13 mouse cellular contexts compared by ENCODE assay signal in genomic region chr1:138175494-138175893, GRCm38 (mm10). TPM values are rescaled to one million over a fixed set of nuclear protein-coding genes. Genes with fewer than 3 reads are reported as not detected.
DNase-seq lines count a peak whose midpoint lies in the region; ATAC-seq and TF ChIP-seq lines count a peak whose summit lies in the region.
"Had no signal": no experiment of that assay in that cellular context is flagged by ENCODE, and none has a peak within 500 bp of the region (broad histone marks: within the 10 kb centered on the region; RNA-seq: fewer than 3 reads in every experiment).

Gene Ptprc (minus strand): TSS chr1:138175708.

- 0 out of 2 replicates have a peak within 1 kb of the TSS, but pooled peaks have one; percentile 24 for H3K27ac ChIP-seq in heart, embryonic 16.5 days (ENCODE audit: low read length)
- no peak within 1 kb of the TSS; the same call in 1 of the 2 replicates for H3K27ac ChIP-seq in heart, adult 2 months
- H3K27ac ChIP-seq in liver, embryonic 14.5 days = no peak within 1 kb of the TSS
- H3K27ac ChIP-seq in limb, embryonic 10.5 days = no peak within 1 kb of the TSS
- H3K27ac ChIP-seq: stomach, embryonic 15.5 days had no signal

- intact Hi-C loops in heart, adult 2 months (cut with DNase I) = no loop called here

- ATAC-seq in heart, embryonic 16.5 days (replicated peaks; ENCODE audit: extremely low read depth, insufficient read depth, low FRiP score) = no peak
- ATAC-seq in liver, embryonic 14.5 days (ENCODE audit: insufficient read depth) = no peak

- no peaks in the 10 kb centered on the region for H3K79me2 ChIP-seq in heart, adult 2 months (replicated peaks; ENCODE audit: control insufficient read depth, insufficient read depth, low read length)

- no peak for TF ChIP-seq POLR2A in heart, adult 2 months (IDR thresholded peaks at IDR 0.05; ENCODE audit: insufficient read depth, low read depth, low read length)

- H3K4me1 ChIP-seq in heart, embryonic 16.5 days (ENCODE audit: control insufficient read depth, insufficient read depth, low read length) = no peaks in the 10 kb centered on the region
- no peaks in the 10 kb centered on the region for H3K4me1 ChIP-seq in heart, adult 2 months (ENCODE audit: control insufficient read depth, insufficient read depth, low read length)
- no peaks in the 10 kb centered on the region for H3K4me1 ChIP-seq in liver, embryonic 14.5 days (replicated peaks; ENCODE audit: control insufficient read depth in 2 of 2, insufficient read depth in 2 of 2, low read length in 1 of 2)
- no peaks in the 10 kb centered on the region for H3K4me1 ChIP-seq in limb, embryonic 10.5 days
- H3K4me1 ChIP-seq: stomach, embryonic 15.5 days had no signal

- WGBS in heart, embryonic 16.5 days = 60% methylated on average over 4 of the region's 4 CpGs
- WGBS in heart, adult 2 months = 58% methylated on average over 4 of the region's 4 CpGs
- 13% methylated on average over 4 of the region's 4 CpGs for WGBS in liver, embryonic 14.5 days (ENCODE audit: insufficient replicate concordance)
- WGBS in limb, embryonic 10.5 days = 82% methylated on average over 4 of the region's 4 CpGs

- H3K27me3 ChIP-seq in heart, embryonic 16.5 days (ENCODE audit: control insufficient read depth, insufficient read depth, low read length) = no peaks in the 10 kb centered on the region
- H3K27me3 ChIP-seq in heart, adult 2 months (ENCODE audit: control insufficient read depth, insufficient read depth, low read length) = no peaks in the 10 kb centered on the region
- H3K27me3 ChIP-seq in liver, embryonic 14.5 days (ENCODE audit: control insufficient read depth, insufficient read depth, low read length) = no peaks in the 10 kb centered on the region
- no peaks in the 10 kb centered on the region for H3K27me3 ChIP-seq in splenic B cell, adult 2 months (ENCODE audit: control insufficient read depth, insufficient read depth, low read length, poor library complexity, severe bottlenecking)
- H3K27me3 ChIP-seq in limb, embryonic 10.5 days (ENCODE audit: low read depth, poor library complexity, severe bottlenecking) = no peaks in the 10 kb centered on the region
- H3K27me3 ChIP-seq: stomach, embryonic 15.5 days had no signal

- no peak within 1 kb of the TSS for H3K4me2 ChIP-seq in heart, embryonic 16.5 days (ENCODE audit: low read depth, low read length)
- no peak within 1 kb of the TSS for H3K4me2 ChIP-seq in liver, embryonic 14.5 days (ENCODE audit: low read depth)
- H3K4me2 ChIP-seq: stomach, embryonic 15.5 days had no signal

- TF ChIP-seq EP300 in heart, adult 2 months (IDR thresholded peaks at IDR 0.05; ENCODE audit: insufficient read depth, low read depth, low read length) = no peak
- TF ChIP-seq EP300 in liver, embryonic 14.5 days (IDR thresholded peaks at IDR 0.05; ENCODE audit: low read depth) = no peak

- no peaks in the 10 kb centered on the region for H3K9me3 ChIP-seq in heart, embryonic 16.5 days (replicated peaks; ENCODE audit: control insufficient read depth, low read length)
- H3K9me3 ChIP-seq in liver, embryonic 14.5 days (ENCODE audit: control insufficient read depth, low read length) = no peaks in the 10 kb centered on the region
- no peaks in the 10 kb centered on the region for H3K9me3 ChIP-seq in limb, embryonic 10.5 days (replicated peaks)
- H3K9me3 ChIP-seq: stomach, embryonic 15.5 days had no signal

- peak within 1 kb of the TSS; percentile 40 for H3K4me3 ChIP-seq in heart, embryonic 16.5 days (ENCODE audit: low read length)
- no peak within 1 kb of the TSS for H3K4me3 ChIP-seq in heart, adult 2 months
- peak within 1 kb of the TSS; percentile 27 to 31; a peak in 3 of 4 replicates for H3K4me3 ChIP-seq in liver, embryonic 14.5 days (ENCODE audit: insufficient read depth in 1 of 2, low read depth in 2 of 2, low read length in 2 of 2)
- H3K4me3 ChIP-seq in limb, embryonic 10.5 days = no peak within 1 kb of the TSS
- H3K4me3 ChIP-seq: stomach, embryonic 15.5 days had no signal

- H3K9ac ChIP-seq in heart, embryonic 16.5 days (ENCODE audit: low read length) = peak within 1 kb of the TSS; percentile 18; the same call in 1 of the 2 replicates
- no peak within 1 kb of the TSS for H3K9ac ChIP-seq in heart, adult 2 months (ENCODE audit: low read depth, low read length)
- no peak within 1 kb of the TSS for H3K9ac ChIP-seq in liver, embryonic 14.5 days (replicated peaks)
- H3K9ac ChIP-seq: stomach, embryonic 15.5 days had no signal

- DNase-seq in heart, adult 2 months = no peak
- DNase-seq in thymus, postnatal 4 days = peak; percentile 26
- DNase-seq in thymus, adult 18-20 months = no peak
- no peak for DNase-seq in liver, embryonic 14.5 days (ENCODE audit: low read depth in 3 of 3, low spot score in 3 of 3)
- peak; percentile 61 for DNase-seq in splenic B cell, adult 2 months (ENCODE audit: low read depth, low spot score)
- DNase-seq in testis, postnatal 14 days (ENCODE audit: low spot score) = no peak
- DNase-seq in limb, embryonic 10.5 days (ENCODE audit: low spot score) = no peak
- DNase-seq: embryo, embryonic 11 days; heart, postnatal 14 days; kidney, postnatal 4 days had no signal

- H3K36me3 ChIP-seq in heart, embryonic 16.5 days (ENCODE audit: control insufficient read depth, insufficient read depth) = no peaks in the 10 kb centered on the region
- H3K36me3 ChIP-seq in heart, adult 2 months (ENCODE audit: control insufficient read depth, insufficient read depth, low read length) = no peaks in the 10 kb centered on the region
- no peaks in the 10 kb centered on the region for H3K36me3 ChIP-seq in liver, embryonic 14.5 days (replicated peaks; ENCODE audit: control insufficient read depth, insufficient read depth, low read depth)
- H3K36me3 ChIP-seq in splenic B cell, adult 2 months (ENCODE audit: control insufficient read depth, insufficient read depth, low read length, poor library complexity, severe bottlenecking) = no peaks in the 10 kb centered on the region; the same call in none of the 2 replicates
- H3K36me3 ChIP-seq in limb, embryonic 10.5 days = no peaks in the 10 kb centered on the region
- H3K36me3 ChIP-seq: stomach, embryonic 15.5 days had no signal

- TF ChIP-seq CTCF in heart, adult 2 months (IDR thresholded peaks at IDR 0.05) = no peak
- no peak for TF ChIP-seq CTCF in liver, embryonic 14.5 days (IDR thresholded peaks at IDR 0.05; ENCODE audit: low read depth)

RNA-seq across cellular contexts. Expression of gene Ptprc, which starts in this region (rescaled TPM):
- polyA plus RNA-seq in heart, embryonic 16.5 days (2015; fragmentation: Nextera tagmentation; extraction: Ambion mirVana) = 9.9 and 27.3 TPM in 2 replicates
- 1 to 10 TPM; 5.0 to 5.8 TPM for total RNA-seq in heart, adult 2 months (2021)
- polyA plus RNA-seq in heart, adult 2 months (2012; rRNA removed) = 7.1 and 8.0 TPM in 2 replicates
- 3.1 and 4.1 TPM in 2 replicates for polyA plus RNA-seq in liver, embryonic 14.5 days (2012; rRNA removed)
- polyA plus RNA-seq in liver, embryonic 14.5 days (2014; fragmentation: Nextera tagmentation; extraction: Ambion mirVana) = 5.5 and 5.8 TPM in 2 replicates
- polyA plus RNA-seq in limb, embryonic 10.5 days (2016; fragmentation: Nextera tagmentation; extraction: Ambion mirVana) = 0.64 and 0.96 TPM in 2 replicates
- polyA plus RNA-seq: C2C12 had no signal

Comparison
In these comparisons a context has a peak if more than half of its experiments do, and no peak if none do; other contexts are left out.
1. H3K4me3 ChIP-seq: peak in heart, embryonic 16.5 days (single experiment) and liver, embryonic 14.5 days (2 of 2); none in heart, adult 2 months (single experiment) and limb, embryonic 10.5 days (single experiment).
2. DNase-seq: peak in thymus, postnatal 4 days (single experiment) and splenic B cell, adult 2 months (single experiment); none in heart, adult 2 months (0 of 2), thymus, adult 18-20 months (0 of 2), liver, embryonic 14.5 days (0 of 3), testis, postnatal 14 days (single experiment) and limb, embryonic 10.5 days (single experiment).